14 mouse cellular contexts compared by ENCODE assay signal in genomic region chr10:90826939-90827338, GRCm38 (mm10).
DNase-seq lines count a peak whose midpoint lies in the region; ATAC-seq and TF ChIP-seq lines count a peak whose summit lies in the region.
"Had no signal": no experiment of that assay in that cellular context is flagged by ENCODE, and none has a peak within 500 bp of the region (broad histone marks: within the 10 kb centered on the region; RNA-seq: fewer than 3 reads in every experiment).

No protein-coding gene starts in this region.

- H3K36me3 ChIP-seq in heart, adult 2 months (ENCODE audit: control insufficient read depth, insufficient read depth, low read length): no peaks in the 10 kb centered on the region
- H3K36me3 ChIP-seq in lung, postnatal 0 days (ENCODE audit: insufficient read depth, low read length): no peaks in the 10 kb centered on the region
- H3K36me3 ChIP-seq: heart, embryonic 13.5 days; liver, embryonic 13.5 days; midbrain, embryonic 13.5 days had no signal

- no peak overlapping the region for H3K4me2 ChIP-seq in lung, postnatal 0 days (replicated peaks; ENCODE audit: low read depth, low read length)
- H3K4me2 ChIP-seq: heart, embryonic 13.5 days; liver, embryonic 13.5 days; midbrain, embryonic 13.5 days had no signal

- intact Hi-C loops in heart, postnatal 10 days (cut with DNase I): no loop called here
- intact Hi-C loops in heart, adult 2 months (cut with DNase I): no loop called here

- 24% methylated on average over 4 of the region's 4 CpGs for WGBS in heart, adult 2 months
- 22% methylated on average over 4 of the region's 4 CpGs for WGBS in lung, postnatal 0 days
- 20% methylated on average over 4 of the region's 4 CpGs for WGBS in lung, adult 2 months

- no peaks in the 10 kb centered on the region for H3K9me3 ChIP-seq in lung, postnatal 0 days (ENCODE audit: low read length)
- H3K9me3 ChIP-seq: heart, embryonic 13.5 days; liver, embryonic 13.5 days; midbrain, embryonic 13.5 days had no signal

- H3K79me2 ChIP-seq in heart, adult 2 months (replicated peaks; ENCODE audit: control insufficient read depth, insufficient read depth, low read length): no peaks in the 10 kb centered on the region

- DNase-seq in heart, postnatal 10 days: peak; percentile 36 to 65
- DNase-seq in heart, adult 2 months: no peak
- peak; percentile 7 for DNase-seq in lung, postnatal 0 days (ENCODE audit: low spot score)
- DNase-seq in lung, adult 2 months: no peak
- DNase-seq in embryo, embryonic 10 days (ENCODE audit: low spot score): peak; percentile 76
- peak; percentile 57 for DNase-seq in retina, embryonic 14.5 days (ENCODE audit: low spot score)
- DNase-seq in layer of hippocampus, adult 11-12 months (ENCODE audit: low spot score): no peak
- no peak for DNase-seq in urinary bladder, postnatal 10 days (ENCODE audit: low spot score)
- DNase-seq: liver, embryonic 13.5 days; right cerebral cortex, postnatal 25 days; thymus, adult 18-20 months had no signal

- H3K4me3 ChIP-seq in heart, adult 2 months: no peak overlapping the region
- no peak overlapping the region for H3K4me3 ChIP-seq in lung, postnatal 0 days (ENCODE audit: low read depth, low read length)
- H3K4me3 ChIP-seq in lung, adult 2 months (replicated peaks; ENCODE audit: extremely low read depth, low read depth, low read length): no peak overlapping the region
- H3K4me3 ChIP-seq: heart, embryonic 13.5 days; liver, embryonic 13.5 days; midbrain, embryonic 13.5 days had no signal

- H3K27me3 ChIP-seq in heart, adult 2 months (ENCODE audit: control insufficient read depth, insufficient read depth, low read length): peaks cover 12% of the 10 kb centered on the region
- peaks cover 42% of the 10 kb centered on the region for H3K27me3 ChIP-seq in lung, postnatal 0 days (replicated peaks; ENCODE audit: insufficient read depth, low read length)

- no peak overlapping the region for H3K9ac ChIP-seq in heart, adult 2 months (ENCODE audit: low read depth, low read length)
- H3K9ac ChIP-seq in lung, postnatal 0 days (replicated peaks; ENCODE audit: low read depth): no peak overlapping the region
- H3K9ac ChIP-seq: heart, embryonic 13.5 days; liver, embryonic 13.5 days; midbrain, embryonic 13.5 days had no signal

- no peak for TF ChIP-seq CTCF in heart, adult 2 months (IDR thresholded peaks at IDR 0.05)
- no peak for TF ChIP-seq CTCF in lung, postnatal 0 days (IDR thresholded peaks at IDR 0.05)
- no peak for TF ChIP-seq CTCF in lung, adult 2 months (IDR thresholded peaks at IDR 0.05; ENCODE audit: insufficient read depth, low read length)

- no peak for TF ChIP-seq EP300 in heart, adult 2 months (IDR thresholded peaks at IDR 0.05; ENCODE audit: insufficient read depth, low read depth, low read length)
- no peak for TF ChIP-seq EP300 in lung, postnatal 0 days (IDR thresholded peaks at IDR 0.05)

- no peaks in the 10 kb centered on the region for H3K4me1 ChIP-seq in heart, adult 2 months (ENCODE audit: control insufficient read depth, insufficient read depth, low read length)
- H3K4me1 ChIP-seq in lung, postnatal 0 days (ENCODE audit: insufficient read depth, low read depth, low read length): no peaks in the 10 kb centered on the region
- H3K4me1 ChIP-seq in lung, adult 2 months (ENCODE audit: control insufficient read depth, insufficient read depth, low read length): no peaks in the 10 kb centered on the region

- no peak for TF ChIP-seq POLR2A in heart, adult 2 months (IDR thresholded peaks at IDR 0.05; ENCODE audit: insufficient read depth, low read depth, low read length)
- TF ChIP-seq POLR2A in lung, adult 2 months (IDR thresholded peaks at IDR 0.05; ENCODE audit: borderline replicate concordance, extremely low read depth, low read depth, low read length): no peak

- H3K27ac ChIP-seq in heart, adult 2 months: no peak overlapping the region
- no peak overlapping the region for H3K27ac ChIP-seq in lung, postnatal 0 days (ENCODE audit: low read length)
- H3K27ac ChIP-seq: heart, embryonic 13.5 days; liver, embryonic 13.5 days; midbrain, embryonic 13.5 days had no signal

- ATAC-seq in lung, postnatal 0 days: no peak
- ATAC-seq: forebrain, embryonic 14.5 days; midbrain, embryonic 13.5 days had no signal

Comparison
In these comparisons a context has a peak if more than half of its experiments do, and no peak if none do; other contexts are left out.
1. DNase-seq: peak in heart, postnatal 10 days (2 of 2), lung, postnatal 0 days (single experiment), embryo, embryonic 10 days (single experiment) and retina, embryonic 14.5 days (single experiment); none in heart, adult 2 months (0 of 2), lung, adult 2 months (single experiment), layer of hippocampus, adult 11-12 months (single experiment) and urinary bladder, postnatal 10 days (single experiment).